ENCODE assay signal across 9 mouse cellular contexts in the genomic region with DNA sequence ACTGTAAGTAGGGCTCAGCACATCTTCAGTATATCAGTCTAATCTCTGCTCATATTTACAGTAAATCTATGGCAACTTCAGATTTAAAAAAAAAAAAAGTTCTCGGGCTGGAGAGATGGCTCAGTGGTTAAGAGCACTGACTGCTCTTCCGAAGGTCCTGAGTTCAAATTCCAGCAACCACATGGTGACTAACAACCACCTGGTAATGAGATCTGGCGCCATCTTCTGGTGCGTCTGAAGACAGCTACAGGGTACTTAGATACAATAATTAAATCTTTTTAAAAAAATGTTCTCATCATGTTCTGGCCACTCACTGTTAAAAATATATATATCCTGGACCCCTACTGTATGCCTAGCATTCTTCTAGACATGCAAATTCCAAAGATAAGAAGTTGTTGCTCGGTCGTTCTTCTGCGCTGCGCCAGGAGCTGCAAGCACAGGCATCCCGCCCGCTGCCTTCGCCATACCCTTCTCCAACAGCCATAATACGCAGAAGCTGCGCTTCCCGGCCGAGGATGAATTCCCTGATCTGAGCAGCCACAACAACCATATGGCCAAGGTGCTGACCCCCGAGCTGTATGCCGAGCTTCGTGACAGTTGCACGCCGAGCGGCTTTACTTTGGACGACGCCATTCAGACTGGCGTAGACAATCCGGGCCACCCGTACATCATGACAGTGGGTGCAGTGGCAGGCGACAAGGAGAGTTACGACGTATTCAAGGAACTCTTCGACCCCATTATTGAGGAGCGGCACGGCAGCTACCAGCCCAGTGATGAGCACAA. TPM values are rescaled to one million over a fixed set of nuclear protein-coding genes. Genes with fewer than 3 reads are reported as not detected.
DNase-seq lines count a peak whose midpoint lies in the region; ATAC-seq lines count a peak whose summit lies in the region.
"Had no signal": no experiment of that assay in that cellular context is flagged by ENCODE, and none has a peak within 500 bp of the region (broad histone marks: within the 10 kb centered on the region; RNA-seq: fewer than 3 reads in every experiment).

No protein-coding gene starts in this region.

- H3K27me3 ChIP-seq in forebrain, embryonic 10.5 days (ENCODE audit: poor library complexity, severe bottlenecking): peaks cover 42% of the 10 kb centered on the region
- peaks cover 6% of the 10 kb centered on the region; the same call in 1 of the 2 replicates for H3K27me3 ChIP-seq in hindbrain, embryonic 11.5 days (ENCODE audit: control insufficient read depth, insufficient read depth, low read length)
- H3K27me3 ChIP-seq in limb, embryonic 15.5 days: peaks cover 20% of the 10 kb centered on the region
- peaks cover 14% of the 10 kb centered on the region; the same call in 1 of the 2 replicates for H3K27me3 ChIP-seq in midbrain, embryonic 14.5 days (ENCODE audit: control insufficient read depth, insufficient read depth, low read length)

- H3K4me2 ChIP-seq in hindbrain, embryonic 11.5 days (replicated peaks; ENCODE audit: low read depth, low read length): peak overlapping the region; percentile 43
- peak overlapping the region; percentile 57 for H3K4me2 ChIP-seq in limb, embryonic 15.5 days
- H3K4me2 ChIP-seq in midbrain, embryonic 14.5 days (ENCODE audit: low read length): peak overlapping the region; percentile 51

- no peak overlapping the region for H3K27ac ChIP-seq in forebrain, embryonic 10.5 days
- H3K27ac ChIP-seq in hindbrain, embryonic 11.5 days (ENCODE audit: low read depth, low read length): no peak overlapping the region
- no peak overlapping the region for H3K27ac ChIP-seq in limb, embryonic 15.5 days
- no peak overlapping the region for H3K27ac ChIP-seq in midbrain, embryonic 14.5 days (replicated peaks; ENCODE audit: low read depth, low read length)

- H3K4me1 ChIP-seq in forebrain, embryonic 10.5 days: peaks cover 11% of the 10 kb centered on the region
- H3K4me1 ChIP-seq in hindbrain, embryonic 11.5 days (replicated peaks; ENCODE audit: control insufficient read depth, insufficient read depth, low read length): no peaks in the 10 kb centered on the region; the same call in 1 of the 2 replicates
- peaks cover 11% of the 10 kb centered on the region for H3K4me1 ChIP-seq in limb, embryonic 15.5 days
- H3K4me1 ChIP-seq in midbrain, embryonic 14.5 days (ENCODE audit: control insufficient read depth, insufficient read depth, low read length): no peaks in the 10 kb centered on the region

- H3K9me3 ChIP-seq in forebrain, embryonic 10.5 days: no peaks in the 10 kb centered on the region
- H3K9me3 ChIP-seq in hindbrain, embryonic 11.5 days (ENCODE audit: control insufficient read depth, low read length): no peaks in the 10 kb centered on the region
- no peaks in the 10 kb centered on the region for H3K9me3 ChIP-seq in limb, embryonic 15.5 days
- H3K9me3 ChIP-seq in midbrain, embryonic 14.5 days (ENCODE audit: control insufficient read depth, low read length): no peaks in the 10 kb centered on the region
- H3K9me3 ChIP-seq: G1E had no signal

- WGBS in forebrain, embryonic 10.5 days: 22% methylated on average over 32 of the region's 32 CpGs
- WGBS in hindbrain, embryonic 11.5 days: 21% methylated on average over 32 of the region's 32 CpGs
- 18% methylated on average over 32 of the region's 32 CpGs for WGBS in limb, embryonic 15.5 days
- 22% methylated on average over 32 of the region's 32 CpGs for WGBS in midbrain, embryonic 14.5 days

- peak overlapping the region; percentile 44 for H3K4me3 ChIP-seq in forebrain, embryonic 10.5 days
- H3K4me3 ChIP-seq in hindbrain, embryonic 11.5 days (ENCODE audit: low read depth, low read length): peak overlapping the region; percentile 21; the same call in 1 of the 2 replicates
- H3K4me3 ChIP-seq in limb, embryonic 15.5 days: peak overlapping the region; percentile 29
- peak overlapping the region; percentile 26 for H3K4me3 ChIP-seq in midbrain, embryonic 14.5 days (replicated peaks; ENCODE audit: low read depth, low read length)

- DNase-seq in cerebellum, adult 18-20 months: peak; percentile 26 to 35
- no peak for DNase-seq in cerebellum, adult 11-12 months
- DNase-seq in ZHBTc4 (ENCODE audit: low read depth, low spot score): peak; percentile 65
- DNase-seq in forebrain, embryonic 10.5 days (ENCODE audit: extremely low spot score, low spot score): no peak
- peak; percentile 48 for DNase-seq in hindbrain, embryonic 11.5 days (ENCODE audit: low spot score)
- DNase-seq in midbrain, embryonic 14.5 days: peak; percentile 56
- DNase-seq in thymus, postnatal 36 days: peak; percentile 32 to 33

- peak; percentile 17; the same call in 1 of the 2 replicates for ATAC-seq in hindbrain, embryonic 11.5 days (ENCODE audit: low FRiP score)
- no peak for ATAC-seq in limb, embryonic 15.5 days (ENCODE audit: insufficient number of reproducible peaks, low FRiP score, low TSS enrichment, low read depth)
- no peak for ATAC-seq in midbrain, embryonic 14.5 days (ENCODE audit: low FRiP score, low TSS enrichment)

- no peak overlapping the region for H3K9ac ChIP-seq in hindbrain, embryonic 11.5 days (ENCODE audit: low read depth, low read length)
- no peak overlapping the region for H3K9ac ChIP-seq in limb, embryonic 15.5 days
- no peak overlapping the region for H3K9ac ChIP-seq in midbrain, embryonic 14.5 days (replicated peaks; ENCODE audit: low read length)

- H3K36me3 ChIP-seq in forebrain, embryonic 10.5 days (replicated peaks): no peaks in the 10 kb centered on the region
- H3K36me3 ChIP-seq in hindbrain, embryonic 11.5 days (ENCODE audit: control insufficient read depth, insufficient read depth, low read length): no peaks in the 10 kb centered on the region
- no peaks in the 10 kb centered on the region for H3K36me3 ChIP-seq in limb, embryonic 15.5 days
- H3K36me3 ChIP-seq in midbrain, embryonic 14.5 days (ENCODE audit: control insufficient read depth, insufficient read depth, low read length): no peaks in the 10 kb centered on the region

RNA-seq across cellular contexts. Expression of a gene that starts 27.6 kb away (rescaled TPM):
- polyA plus RNA-seq in forebrain, embryonic 10.5 days (2016; fragmentation: Nextera tagmentation; extraction: Ambion mirVana): 0.32 and 0.61 TPM in 2 replicates
- polyA plus RNA-seq in hindbrain, embryonic 11.5 days (2014; fragmentation: Nextera tagmentation; extraction: Ambion mirVana): 0.33 and 0.73 TPM in 2 replicates
- polyA plus RNA-seq in limb, embryonic 15.5 days (2015; fragmentation: Nextera tagmentation; extraction: Ambion mirVana): 0.35 and 0.38 TPM in 2 replicates
- polyA plus RNA-seq in midbrain, embryonic 14.5 days (2014; fragmentation: Nextera tagmentation; extraction: Ambion mirVana): 0.35 and 0.93 TPM in 2 replicates

RNA-seq across cellular contexts. Expression of a gene that starts 30.5 kb away (rescaled TPM):
- polyA plus RNA-seq in forebrain, embryonic 10.5 days (2016; fragmentation: Nextera tagmentation; extraction: Ambion mirVana): 149 and 153 TPM in 2 replicates
- 116 and 125 TPM in 2 replicates for polyA plus RNA-seq in hindbrain, embryonic 11.5 days (2014; fragmentation: Nextera tagmentation; extraction: Ambion mirVana)
- polyA plus RNA-seq in limb, embryonic 15.5 days (2015; fragmentation: Nextera tagmentation; extraction: Ambion mirVana): 106 TPM in 2 replicates
- polyA plus RNA-seq in midbrain, embryonic 14.5 days (2014; fragmentation: Nextera tagmentation; extraction: Ambion mirVana): 139 and 158 TPM in 2 replicates

RNA-seq across cellular contexts. Expression of a gene that starts 39.5 kb away (rescaled TPM):
- polyA plus RNA-seq in forebrain, embryonic 10.5 days (2016; fragmentation: Nextera tagmentation; extraction: Ambion mirVana): 33.1 and 36.7 TPM in 2 replicates
- 26.9 and 35.6 TPM in 2 replicates for polyA plus RNA-seq in hindbrain, embryonic 11.5 days (2014; fragmentation: Nextera tagmentation; extraction: Ambion mirVana)
- 26.6 and 28.3 TPM in 2 replicates for polyA plus RNA-seq in limb, embryonic 15.5 days (2015; fragmentation: Nextera tagmentation; extraction: Ambion mirVana)
- polyA plus RNA-seq in midbrain, embryonic 14.5 days (2014; fragmentation: Nextera tagmentation; extraction: Ambion mirVana): 28.5 and 28.9 TPM in 2 replicates

RNA-seq across cellular contexts. Expression of a gene that starts 50.0 kb away (rescaled TPM):
- not detected in 2 replicates for polyA plus RNA-seq in forebrain, embryonic 10.5 days (2016; fragmentation: Nextera tagmentation; extraction: Ambion mirVana)
- polyA plus RNA-seq in hindbrain, embryonic 11.5 days (2014; fragmentation: Nextera tagmentation; extraction: Ambion mirVana): 0.14 and 0.28 TPM in 2 replicates
- 0.67 and 0.93 TPM in 2 replicates for polyA plus RNA-seq in limb, embryonic 15.5 days (2015; fragmentation: Nextera tagmentation; extraction: Ambion mirVana)
- 0.26 and 0.38 TPM in 2 replicates for polyA plus RNA-seq in midbrain, embryonic 14.5 days (2014; fragmentation: Nextera tagmentation; extraction: Ambion mirVana)
- polyA plus RNA-seq: G1E had no signal

Comparison
In these comparisons a context has a peak if more than half of its experiments do, and no peak if none do; other contexts are left out.
1. DNase-seq: peak in cerebellum, adult 18-20 months (2 of 2), ZHBTc4 (single experiment), hindbrain, embryonic 11.5 days (single experiment), midbrain, embryonic 14.5 days (single experiment) and thymus, postnatal 36 days (2 of 2); none in cerebellum, adult 11-12 months (single experiment) and forebrain, embryonic 10.5 days (single experiment).
2. Peak in every context shown above with its lines, with median percentiles within 50 percentile points of each other: H3K4me3 ChIP-seq and H3K4me2 ChIP-seq.